Mouse (Mus musculus): ENCODE data around the gene Phf19. TPM values are rescaled to one million over a fixed set of nuclear protein-coding genes. Genes with fewer than 3 reads are reported as not detected.
A peak's percentile ranks its signal among the peaks of the same experiment; 100 is the strongest.

Phf19 gene
- polyA plus RNA-seq, 1 experiment from 2014 or later = 1.3 TPM

DNA sequence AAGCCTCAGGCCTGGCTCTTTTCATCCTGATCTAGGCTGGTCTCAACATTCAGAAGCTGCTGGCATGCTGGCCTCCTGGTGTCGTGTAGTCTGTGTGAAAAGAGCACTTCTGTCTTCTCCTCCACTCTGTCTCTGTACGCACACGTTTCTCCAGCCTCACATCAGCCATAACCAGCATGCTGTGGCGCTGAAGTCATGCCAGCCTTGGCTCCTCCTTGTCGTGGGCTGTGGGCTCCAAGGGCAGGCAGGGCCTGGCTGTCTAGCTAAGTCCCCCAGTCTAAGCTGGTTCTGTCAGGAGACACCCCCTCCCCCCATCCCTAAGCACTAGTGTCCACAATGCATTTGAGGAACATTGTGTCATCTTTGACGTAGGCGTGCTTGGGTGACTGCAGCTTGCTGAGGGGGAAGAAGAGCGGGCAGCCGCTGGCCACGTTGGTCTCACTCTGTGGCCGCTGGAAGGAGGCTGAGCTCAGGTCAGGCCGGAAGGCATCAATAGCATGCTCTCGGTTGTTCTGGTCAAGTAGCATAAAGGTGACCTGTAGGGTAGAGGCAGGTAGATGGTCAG is 29.8 kb upstream of the Phf19 start:
- H3K4me2 ChIP-seq (replicated peaks; ENCODE audit: low read depth, low read length) = no peak overlapping the region
- TF ChIP-seq CTCF (IDR thresholded peaks at IDR 0.05) (no peak), EP300 (IDR thresholded peaks at IDR 0.05) (no peak)
- no peaks in the 10 kb centered on the region for H3K9me3 ChIP-seq (ENCODE audit: low read length)
- H3K27ac ChIP-seq (ENCODE audit: low read length) = no peak overlapping the region
- ATAC-seq (no peak), DNase-seq (ENCODE audit: low spot score) (no peak)
- 70% methylated on average over 13 of the region's 13 CpGs for WGBS
- no peaks in the 10 kb centered on the region; the same call in 1 of the 2 replicates for H3K4me1 ChIP-seq (ENCODE audit: insufficient read depth, low read depth, low read length)
- H3K36me3 ChIP-seq (ENCODE audit: insufficient read depth, low read length) = no peaks in the 10 kb centered on the region
- no peak overlapping the region for H3K4me3 ChIP-seq (ENCODE audit: low read depth, low read length)
- no peaks in the 10 kb centered on the region for H3K27me3 ChIP-seq (replicated peaks; ENCODE audit: insufficient read depth, low read length)
- H3K9ac ChIP-seq (replicated peaks; ENCODE audit: low read depth) = no peak overlapping the region

DNA sequence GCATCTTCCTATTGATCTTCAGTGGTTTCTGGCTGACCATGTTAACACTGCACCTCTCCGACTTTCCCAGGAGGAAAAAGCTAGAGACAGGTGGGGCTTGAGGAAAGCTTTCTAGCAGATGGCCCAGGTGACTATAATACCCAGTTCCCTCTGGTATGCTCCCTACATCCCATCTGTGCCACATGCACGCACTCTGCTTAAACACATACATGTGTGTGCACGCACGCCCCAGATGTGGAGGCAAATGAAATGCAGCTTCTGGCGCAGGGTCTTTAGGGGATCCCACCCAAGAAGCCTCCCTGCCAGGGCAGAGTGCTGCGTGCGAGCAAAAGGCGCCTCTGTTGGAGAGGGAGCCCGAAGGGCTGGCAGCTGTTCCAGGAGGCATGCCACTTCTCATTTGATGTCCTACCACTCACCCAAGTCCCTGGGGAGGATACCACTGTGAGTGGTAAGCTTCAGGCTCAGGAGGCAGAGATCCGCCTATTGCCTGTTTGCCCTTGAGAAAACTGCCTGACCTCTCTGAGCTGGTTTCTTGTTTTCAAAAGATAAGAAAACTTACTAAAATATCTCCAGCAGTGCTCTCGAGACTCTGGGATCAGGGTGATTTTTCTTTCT is 27.3 kb upstream of the Phf19 start:
- no peak for TF ChIP-seq CTCF (IDR thresholded peaks at IDR 0.05)
- no peak for TF ChIP-seq EP300 (IDR thresholded peaks at IDR 0.05)
- Histone ChIP-seq H3K27ac (ENCODE audit: low read length) (no peak overlapping the region), H3K4me3 (ENCODE audit: low read depth, low read length) (no peak overlapping the region), H3K4me1 (ENCODE audit: insufficient read depth, low read depth, low read length) (no peaks in the 10 kb centered on the region; the same call in 1 of the 2 replicates), H3K9ac (replicated peaks; ENCODE audit: low read depth) (no peak overlapping the region), H3K27me3 (replicated peaks; ENCODE audit: insufficient read depth, low read length) (no peaks in the 10 kb centered on the region), H3K9me3 (ENCODE audit: low read length) (no peaks in the 10 kb centered on the region), H3K4me2 (replicated peaks; ENCODE audit: low read depth, low read length) (no peak overlapping the region), H3K36me3 (ENCODE audit: insufficient read depth, low read length) (no peaks in the 10 kb centered on the region)
- ATAC-seq (no peak), DNase-seq (ENCODE audit: low spot score) (no peak)
- WGBS = 66% methylated on average over 11 of the region's 11 CpGs

DNA sequence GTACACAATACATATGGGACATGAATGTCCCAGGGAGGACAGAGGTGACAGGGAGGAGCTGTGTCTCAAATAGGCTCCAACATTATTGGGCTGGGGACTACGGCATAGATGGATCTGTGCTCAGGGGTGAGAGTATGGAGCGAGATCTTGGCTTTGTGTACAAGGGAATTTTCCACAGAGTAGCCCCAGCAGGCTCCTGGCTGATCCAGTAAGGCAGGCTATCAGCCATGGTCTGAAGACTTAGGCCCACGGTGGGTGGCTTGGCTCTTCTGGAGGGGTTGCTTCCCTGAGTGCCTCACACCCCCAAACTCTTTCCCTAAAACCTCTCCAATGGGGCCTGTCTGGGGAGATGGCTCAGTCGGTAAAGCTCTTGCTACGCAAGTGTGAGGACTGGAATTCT is 26.4 kb upstream of the Phf19 start:
- 66% methylated on average over 5 of the region's 5 CpGs for WGBS
- Histone ChIP-seq H3K4me2 (replicated peaks; ENCODE audit: low read depth, low read length) (no peak overlapping the region), H3K9me3 (ENCODE audit: low read length) (no peaks in the 10 kb centered on the region), H3K27me3 (replicated peaks; ENCODE audit: insufficient read depth, low read length) (no peaks in the 10 kb centered on the region), H3K4me3 (ENCODE audit: low read depth, low read length) (no peak overlapping the region), H3K27ac (ENCODE audit: low read length) (no peak overlapping the region), H3K4me1 (ENCODE audit: insufficient read depth, low read depth, low read length) (no peaks in the 10 kb centered on the region; the same call in 1 of the 2 replicates), H3K36me3 (ENCODE audit: insufficient read depth, low read length) (no peaks in the 10 kb centered on the region), H3K9ac (replicated peaks; ENCODE audit: low read depth) (no peak overlapping the region)
- DNase-seq (ENCODE audit: low spot score) (no peak), ATAC-seq (no peak)
- no peak for TF ChIP-seq CTCF (IDR thresholded peaks at IDR 0.05)
- TF ChIP-seq EP300 (IDR thresholded peaks at IDR 0.05) = no peak

DNA sequence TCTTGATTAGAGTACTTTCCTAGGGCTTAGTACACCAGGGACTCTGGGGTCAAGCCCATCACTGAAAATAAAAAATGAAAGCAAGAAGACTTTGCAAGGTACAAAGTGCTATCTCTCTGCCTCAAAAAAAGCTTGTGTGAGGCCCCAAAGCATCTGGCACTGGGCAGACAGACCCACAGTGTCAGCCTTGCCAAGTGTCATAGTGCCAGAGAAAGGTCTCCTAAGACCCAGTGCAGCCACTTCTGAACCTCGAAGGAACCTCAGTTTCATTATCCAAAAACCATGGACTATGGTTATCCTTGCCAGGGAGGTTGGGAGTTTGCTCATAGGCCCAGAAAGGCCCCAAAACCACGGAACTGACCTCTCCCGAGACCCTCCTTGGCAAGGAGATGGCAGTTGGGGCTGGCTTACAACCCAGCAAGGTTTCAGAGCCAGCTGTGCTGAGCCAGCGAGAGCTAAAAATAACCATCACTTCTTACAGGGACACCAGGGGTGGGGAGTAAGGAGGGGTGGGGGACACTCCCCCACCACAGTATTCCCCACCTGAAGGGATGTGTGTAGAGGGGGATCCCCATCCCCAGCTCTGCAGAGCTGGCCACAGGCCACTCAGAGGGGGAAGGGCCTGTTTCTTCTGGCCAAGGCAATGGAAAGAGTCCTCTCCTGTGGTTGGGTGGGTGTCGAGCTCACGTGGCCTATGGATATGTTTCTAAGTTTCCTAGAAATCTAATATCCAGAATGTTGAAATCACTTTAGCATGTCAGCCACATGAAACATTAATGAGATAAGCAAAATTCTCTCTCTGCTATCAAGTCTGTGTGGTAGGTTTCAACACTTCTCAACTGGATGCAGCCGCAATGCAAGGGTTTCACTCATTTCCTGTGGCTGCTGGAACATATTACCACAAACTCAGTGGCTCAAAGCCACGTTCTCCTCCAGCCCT is 24.7 kb upstream of the Phf19 start:
- H3K27ac ChIP-seq (ENCODE audit: low read length) = peak overlapping the region; percentile 35
- ATAC-seq = peak; percentile 75

GRCm38 (mm10) chr2:34937460-34937859 is 23.6 kb upstream of the Phf19 start:
- ATAC-seq = no peak
- 24% methylated on average over 5 of the region's 5 CpGs for WGBS

More for the DNA sequence above, 24.7 kb upstream of the Phf19 start:
- 53% methylated on average over 8 of the region's 8 CpGs for WGBS
- Histone ChIP-seq H3K9me3 (ENCODE audit: low read length) (no peaks in the 10 kb centered on the region), H3K27me3 (replicated peaks; ENCODE audit: insufficient read depth, low read length) (no peaks in the 10 kb centered on the region), H3K9ac (replicated peaks; ENCODE audit: low read depth) (no peak overlapping the region), H3K4me1 (ENCODE audit: insufficient read depth, low read depth, low read length) (no peaks in the 10 kb centered on the region; the same call in 1 of the 2 replicates), H3K4me2 (replicated peaks; ENCODE audit: low read depth, low read length) (no peak overlapping the region), H3K36me3 (ENCODE audit: insufficient read depth, low read length) (no peaks in the 10 kb centered on the region), H3K4me3 (ENCODE audit: low read depth, low read length) (no peak overlapping the region)
- DNase-seq (ENCODE audit: low spot score) = peak; percentile 82
- peak; percentile 60 for TF ChIP-seq EP300 (IDR thresholded peaks at IDR 0.05)
- TF ChIP-seq CTCF (IDR thresholded peaks at IDR 0.05) = no peak

GRCm38 (mm10) chr2:34927320-34927719 is 13.5 kb upstream of the Phf19 start:
- no peaks in the 10 kb centered on the region for H3K9me3 ChIP-seq (ENCODE audit: low read length)
- no peak overlapping the region for H3K27ac ChIP-seq (ENCODE audit: low read length)
- DNase-seq (ENCODE audit: low spot score) = no peak
- no peaks in the 10 kb centered on the region for H3K27me3 ChIP-seq (replicated peaks; ENCODE audit: insufficient read depth, low read length)
- TF ChIP-seq CTCF (IDR thresholded peaks at IDR 0.05) (no peak), EP300 (IDR thresholded peaks at IDR 0.05) (no peak)
- 46% methylated on average over 5 of the region's 5 CpGs for WGBS
- no peaks in the 10 kb centered on the region for H3K4me1 ChIP-seq (ENCODE audit: insufficient read depth, low read depth, low read length)
- H3K4me3 ChIP-seq (ENCODE audit: low read depth, low read length) = no peak overlapping the region
- no peaks in the 10 kb centered on the region for H3K36me3 ChIP-seq (ENCODE audit: insufficient read depth, low read length)
- H3K9ac ChIP-seq (replicated peaks; ENCODE audit: low read depth) = no peak overlapping the region
- no peak overlapping the region for H3K4me2 ChIP-seq (replicated peaks; ENCODE audit: low read depth, low read length)
- no peak for ATAC-seq

More at GRCm38 (mm10) chr2:34937460-34937859, 23.6 kb upstream of the Phf19 start:
- Histone ChIP-seq H3K27ac (ENCODE audit: low read length) (no peak overlapping the region), H3K4me2 (replicated peaks; ENCODE audit: low read depth, low read length) (no peak overlapping the region), H3K9me3 (ENCODE audit: low read length) (no peaks in the 10 kb centered on the region), H3K27me3 (replicated peaks; ENCODE audit: insufficient read depth, low read length) (no peaks in the 10 kb centered on the region), H3K4me1 (ENCODE audit: insufficient read depth, low read depth, low read length) (no peaks in the 10 kb centered on the region; the same call in 1 of the 2 replicates), H3K36me3 (ENCODE audit: insufficient read depth, low read length) (no peaks in the 10 kb centered on the region), H3K4me3 (ENCODE audit: low read depth, low read length) (no peak overlapping the region), H3K9ac (replicated peaks; ENCODE audit: low read depth) (no peak overlapping the region)
- TF ChIP-seq CTCF (IDR thresholded peaks at IDR 0.05) (no peak), EP300 (IDR thresholded peaks at IDR 0.05) (no peak)
- no peak for DNase-seq (ENCODE audit: low spot score)
